Mouse (Mus musculus): ENCODE measurements around the gene Stat1.

Stat1 gene

DNA sequence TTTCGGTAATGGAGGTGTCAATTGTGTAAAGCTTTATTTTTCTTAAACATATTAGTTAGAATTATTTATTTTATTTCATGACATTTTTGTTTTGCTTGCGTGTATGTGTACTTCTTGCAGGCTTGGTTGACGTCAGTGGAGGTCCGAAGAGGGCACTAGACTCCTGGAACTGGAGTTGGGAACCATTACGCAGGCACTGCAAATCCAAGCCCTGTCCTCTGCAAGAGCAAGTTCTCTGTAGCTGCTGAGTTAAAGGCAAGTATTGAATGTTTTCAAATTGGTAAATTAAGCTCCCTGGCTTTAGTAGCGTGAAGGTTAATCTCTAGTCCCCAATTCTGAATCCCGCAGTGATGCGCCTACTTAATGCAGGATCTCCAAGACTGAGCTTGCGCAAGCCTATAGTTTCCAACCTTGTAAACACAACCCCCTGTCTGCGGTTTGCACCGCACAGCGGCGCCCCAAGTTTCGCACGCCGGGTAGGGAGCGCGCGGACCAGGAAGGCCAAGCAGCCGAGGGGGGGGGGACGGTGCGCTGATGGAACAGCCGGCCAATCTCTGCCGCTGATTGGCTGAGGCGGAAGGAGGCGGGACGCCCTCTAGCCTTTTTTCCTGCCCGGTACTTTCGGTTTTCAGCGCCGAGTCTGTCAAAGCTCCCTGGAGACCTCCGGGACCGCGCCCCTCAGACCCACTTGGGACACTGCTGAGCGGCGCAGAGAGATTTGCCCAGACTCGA is at the start of gene Stat1:
Gene Stat1, plus strand, starts transcription at position 581 of the 732 bp plus-strand sequence.
- peak; percentile 81 to 82 for DNase-seq

GRCm38 (mm10) chr1:52079724-52080367 is 39.4 kb upstream of the Stat1 start:
- DNase-seq, result no peak

GRCm38 (mm10) chr1:52080375-52080774 is 38.9 kb upstream of the Stat1 start:
- no peak for DNase-seq

DNA sequence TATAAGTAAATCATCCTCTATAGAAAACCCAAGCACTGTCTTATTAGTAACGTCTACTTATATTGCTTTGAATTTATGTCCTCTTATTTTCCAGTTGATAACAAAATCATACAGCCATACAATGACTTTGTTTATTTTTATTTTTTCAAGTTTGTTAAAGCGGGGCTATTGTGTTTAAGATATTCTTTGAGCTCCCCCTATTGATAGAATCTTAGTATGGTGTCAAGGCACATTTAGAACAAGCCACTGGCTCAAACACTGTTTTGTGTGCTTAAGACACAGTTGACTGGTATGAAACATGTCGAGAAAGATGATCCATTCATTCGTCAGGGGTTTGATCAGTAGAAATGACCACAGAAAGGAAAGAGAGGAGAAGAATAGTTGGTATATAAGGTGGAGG is 33.0 kb upstream of the Stat1 start:
- DNase-seq, result no peak

- DNase-seq, result no peak
Observed at GRCm38 (mm10) chr1:52087128-52087527, 32.1 kb upstream of the Stat1 start.

GRCm38 (mm10) chr1:52088634-52089033 is 30.6 kb upstream of the Stat1 start:
- DNase-seq, result no peak

GRCm38 (mm10) chr1:52098618-52099232 is 20.5 kb upstream of the Stat1 start:
- peak in 1 of 2 experiments; percentile 28 for DNase-seq

DNA sequence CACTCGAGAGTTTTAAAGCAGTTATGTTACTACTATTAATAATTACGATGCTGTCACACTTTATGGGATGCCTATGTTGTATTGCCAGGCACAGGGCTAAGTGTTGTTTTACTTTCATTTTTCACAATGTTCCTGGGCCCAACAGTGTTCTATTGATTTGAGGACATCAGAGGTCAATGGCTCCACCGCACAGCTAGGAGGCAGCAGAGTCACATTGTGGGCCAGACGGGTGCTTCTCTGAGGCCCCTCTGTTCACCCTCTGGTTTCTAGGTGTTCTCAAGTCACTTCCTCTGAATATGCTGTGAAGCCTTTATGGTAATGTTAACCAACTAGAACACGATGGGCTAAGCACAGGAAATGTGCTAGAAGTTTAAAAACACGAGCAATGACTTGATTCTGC is 18.7 kb upstream of the Stat1 start:
- DNase-seq, result peak; percentile 27 to 46

GRCm38 (mm10) chr1:52102795-52103194 is 16.4 kb upstream of the Stat1 start:
- no peak for DNase-seq

GRCm38 (mm10) chr1:52107206-52107605 is 12.0 kb upstream of the Stat1 start:
- no peak for DNase-seq

- no peak for DNase-seq
Observed at GRCm38 (mm10) chr1:52111217-52111616, 8.0 kb upstream of the Stat1 start.

DNA sequence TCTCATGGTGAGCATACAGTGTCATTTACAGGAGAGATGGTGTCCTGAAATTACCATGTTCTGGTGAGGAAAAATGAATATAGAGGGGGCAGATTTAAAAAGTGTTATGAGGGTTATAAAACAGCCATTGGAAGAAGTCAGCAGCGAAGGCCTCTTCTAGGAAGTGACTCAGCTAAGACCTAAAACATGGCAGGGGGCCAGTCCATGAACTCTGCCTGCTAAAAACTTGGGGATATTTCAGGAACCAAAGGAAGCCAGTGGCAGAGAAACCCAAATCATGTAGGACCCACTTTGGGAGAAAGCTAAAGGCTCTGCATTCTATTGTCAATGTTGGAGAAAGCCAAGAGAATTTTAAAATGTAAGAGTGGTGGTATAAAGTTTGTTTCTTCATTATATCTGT is 6.9 kb upstream of the Stat1 start:
- no peak for DNase-seq

GRCm38 (mm10) chr1:52113067-52113665 is 6.1 kb upstream of the Stat1 start:
- DNase-seq, result no peak

- DNase-seq, result peak; percentile 98
Observed at GRCm38 (mm10) chr1:52113666-52114069, 5.6 kb upstream of the Stat1 start.

- no peak for DNase-seq
Observed at GRCm38 (mm10) chr1:52116441-52116840, 2.8 kb upstream of the Stat1 start.

- DNase-seq, result no peak
Observed at GRCm38 (mm10) chr1:52117777-52118176, 1.5 kb upstream of the Stat1 start.

DNA sequence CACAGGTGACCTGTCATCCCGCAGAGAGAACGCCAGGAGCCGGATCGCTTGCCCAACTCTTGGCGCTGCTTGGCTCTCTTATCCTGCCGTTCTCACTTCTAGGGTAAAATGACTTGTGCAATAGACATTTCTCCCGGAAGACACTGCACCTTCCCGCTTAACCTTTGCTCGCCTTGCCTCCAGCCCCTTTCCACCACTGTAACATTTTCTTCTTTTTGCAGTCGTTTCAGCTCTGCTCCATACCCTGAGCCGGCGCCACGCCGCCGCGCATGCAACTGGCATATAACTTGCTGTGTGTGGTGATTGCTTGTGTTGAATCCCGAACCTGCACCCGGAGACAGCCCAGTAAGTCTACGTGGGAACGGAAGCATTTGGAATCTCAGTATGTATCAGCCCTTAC is 451 bp downstream of the Stat1 start:
- DNase-seq, result no peak

DNA sequence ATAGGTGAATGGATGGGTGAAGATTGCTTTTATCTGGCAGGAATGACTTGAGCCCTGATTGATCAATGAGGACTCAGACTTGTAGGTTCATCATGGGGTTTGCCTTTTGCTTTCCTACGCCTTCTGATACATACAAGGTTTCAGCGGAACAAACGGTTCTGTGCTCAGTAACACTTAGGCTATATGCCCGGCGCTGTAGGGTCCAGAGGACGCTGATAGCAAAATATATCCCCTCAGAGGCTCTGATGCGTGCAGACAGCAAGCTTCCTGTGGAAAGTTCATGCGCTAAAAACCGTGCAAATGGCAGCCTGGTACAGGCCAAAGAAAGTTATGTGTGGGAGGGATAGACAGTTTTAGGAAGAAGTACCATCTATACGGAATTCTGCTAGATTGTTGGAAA is 951 bp downstream of the Stat1 start:
- peak in 1 of 2 experiments; percentile 18 for DNase-seq

- DNase-seq, result no peak
Observed at GRCm38 (mm10) chr1:52121052-52121451, 1.8 kb downstream of the Stat1 start.

- DNase-seq, result no peak
Observed at GRCm38 (mm10) chr1:52124818-52125217, 5.6 kb downstream of the Stat1 start.

- DNase-seq, result no peak
Observed at GRCm38 (mm10) chr1:52127350-52127749, 8.1 kb downstream of the Stat1 start.

- no peak for DNase-seq
Observed at GRCm38 (mm10) chr1:52129794-52130193, 10.6 kb downstream of the Stat1 start.

DNA sequence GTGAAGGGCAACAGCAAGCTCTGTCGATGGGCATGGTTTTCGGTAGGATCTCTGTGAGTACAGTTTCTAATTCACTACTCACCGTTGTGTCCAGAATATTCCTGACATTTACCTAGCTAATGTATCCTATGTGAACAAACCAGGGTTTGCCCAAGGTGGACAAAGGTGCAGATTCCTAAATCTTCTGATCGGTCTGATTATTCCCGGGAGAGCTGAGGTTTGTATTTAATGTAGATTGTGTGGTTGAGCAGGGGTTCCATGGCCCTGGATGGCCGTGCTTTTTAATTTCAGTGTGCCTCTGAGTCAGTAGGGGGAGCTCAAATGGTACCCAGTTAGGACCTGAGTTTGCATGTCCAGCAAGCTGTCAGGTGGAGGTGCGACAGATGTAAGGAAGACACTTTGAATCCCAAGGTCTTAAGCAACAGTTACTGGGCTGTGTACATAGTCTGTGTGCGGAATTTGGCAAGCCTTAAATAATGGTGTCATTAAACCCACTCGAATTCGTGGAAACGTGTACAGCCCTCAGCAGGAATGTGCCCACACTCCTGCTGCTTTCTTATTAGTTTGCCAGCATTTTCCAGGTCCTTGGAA is 12.6 kb downstream of the Stat1 start:
- DNase-seq, result no peak

Data from spleen, adult 18-20 months (tissue).